Mouse (Mus musculus) midbrain, embryonic 10.5 days (tissue): ENCODE measurements around the gene Fam69a. TPM values are rescaled to one million over a fixed set of nuclear protein-coding genes. Genes with fewer than 3 reads are reported as not detected.
"Not testable (repeated sequence)": the region's sequence is repeated elsewhere in the genome, so short reads cannot be mapped to it uniquely, and the experiment has no call there.

Experiments
- DNase-seq: peaks from one replicate; pipeline ENCODE4 v3.0.0-alpha.2; 2017; ENCODE audit warnings: low spot score
- H3K27ac ChIP-seq: fragments of 300-500 bp; sonication (generic); replicated peaks from 2 replicates; pipeline ENCODE4 v1.5.1; 2016; ENCODE audit warnings: mild to moderate bottlenecking
- H3K27me3 ChIP-seq: fragments of 300-500 bp; sonication (generic); 2 replicates; pipeline ENCODE4 v1.6.1; 2016; ENCODE audit warnings: low read depth, mild to moderate bottlenecking; ENCODE audit not compliant: poor library complexity, severe bottlenecking
- H3K36me3 ChIP-seq: fragments of 300-500 bp; sonication (generic); 2 replicates; pipeline ENCODE4 v1.6.1; 2016; ENCODE audit warnings: mild to moderate bottlenecking, moderate library complexity
- H3K4me1 ChIP-seq: fragments of 300-500 bp; sonication (generic); 2 replicates; pipeline ENCODE4 v1.6.1; 2016
- H3K4me3 ChIP-seq: fragments of 300-500 bp; sonication (generic); 2 replicates; pipeline ENCODE4 v1.5.1; 2016; ENCODE audit warnings: mild to moderate bottlenecking, moderate library complexity
- H3K9me3 ChIP-seq: fragments of 300-500 bp; sonication (generic); replicated peaks from 2 replicates; pipeline ENCODE4 v1.6.1; 2016; ENCODE audit warnings: mild to moderate bottlenecking
- WGBS: fragments of 180-500 bp; shearing (Covaris S2); methylation state at CpG from one replicate; pipeline ENCODE4 v1.1.7; 2016; 5-methylcytosine and 5-hydroxymethylcytosine counted together
- polyA plus RNA-seq: library from polyadenylated mRNA; unstranded; fragments of >200 nt; fragmentation: Nextera tagmentation; extraction: Ambion mirVana; gene quantifications from 2 replicates; pipeline ENCODE4 v1.2.1, GENCODE M21; 2016

Fam69a gene
- polyA plus RNA-seq, 1 experiment from 2014 or later: 18.3 TPM

- Histone ChIP-seq H3K27ac (no peak overlapping the region), H3K4me1 (no peaks in the 10 kb centered on the region), H3K27me3 (no peaks in the 10 kb centered on the region), H3K36me3 (no peaks in the 10 kb centered on the region), H3K9me3 (no peaks in the 10 kb centered on the region), H3K4me3 (no peak overlapping the region)
- WGBS: 87% methylated on average over 8 of the region's 8 CpGs
- no peak for DNase-seq
Measured at GRCm38 (mm10) chr5:107959624-107960300, 27.1 kb downstream of the Fam69a start.

GRCm38 (mm10) chr5:107950643-107951042, 36.2 kb downstream of the Fam69a start:
- H3K4me3 ChIP-seq: no peak overlapping the region
- no peak overlapping the region for H3K27ac ChIP-seq
- H3K9me3 ChIP-seq: no peaks in the 10 kb centered on the region
- H3K27me3 ChIP-seq: no peaks in the 10 kb centered on the region
- WGBS: 88% methylated on average over 5 of the region's 5 CpGs
- no peaks in the 10 kb centered on the region for H3K36me3 ChIP-seq
- no peak for DNase-seq
- no peaks in the 10 kb centered on the region for H3K4me1 ChIP-seq

GRCm38 (mm10) chr5:107949607-107950006, 37.3 kb downstream of the Fam69a start:
- 80% methylated on average over 3 of the region's 3 CpGs for WGBS
- Histone ChIP-seq H3K27me3 (no peaks in the 10 kb centered on the region), H3K9me3 (no peaks in the 10 kb centered on the region), H3K27ac (no peak overlapping the region), H3K4me3 (no peak overlapping the region), H3K4me1 (no peaks in the 10 kb centered on the region), H3K36me3 (no peaks in the 10 kb centered on the region)
- no peak for DNase-seq

GRCm38 (mm10) chr5:107948899-107949298, 38.0 kb downstream of the Fam69a start:
- WGBS: 86% methylated on average over 1 of the region's 1 CpGs
- Histone ChIP-seq H3K9me3 (no peaks in the 10 kb centered on the region), H3K4me1 (no peaks in the 10 kb centered on the region), H3K36me3 (no peaks in the 10 kb centered on the region), H3K27ac (no peak overlapping the region), H3K27me3 (no peaks in the 10 kb centered on the region), H3K4me3 (no peak overlapping the region)
- no peak for DNase-seq

GRCm38 (mm10) chr5:107947548-107947947, 39.3 kb downstream of the Fam69a start:
- Histone ChIP-seq H3K27ac (no peak overlapping the region), H3K4me1 (no peaks in the 10 kb centered on the region), H3K9me3 (no peaks in the 10 kb centered on the region), H3K27me3 (no peaks in the 10 kb centered on the region), H3K4me3 (no peak overlapping the region), H3K36me3 (no peaks in the 10 kb centered on the region)
- WGBS: 89% methylated on average over 2 of the region's 2 CpGs
- no peak for DNase-seq

GRCm38 (mm10) chr5:107946475-107946874, 40.4 kb downstream of the Fam69a start:
- Histone ChIP-seq H3K9me3 (no peaks in the 10 kb centered on the region), H3K27me3 (no peaks in the 10 kb centered on the region), H3K4me1 (no peaks in the 10 kb centered on the region), H3K4me3 (no peak overlapping the region), H3K27ac (no peak overlapping the region), H3K36me3 (no peaks in the 10 kb centered on the region)
- DNase-seq: no peak
- 100% methylated on average over 1 of the region's 1 CpGs for WGBS

- H3K27ac ChIP-seq: no peak overlapping the region
- H3K27me3 ChIP-seq: no peaks in the 10 kb centered on the region
- 91% methylated on average over 6 of the region's 6 CpGs for WGBS
- no peak overlapping the region for H3K4me3 ChIP-seq
- no peak for DNase-seq
- no peaks in the 10 kb centered on the region for H3K9me3 ChIP-seq
- H3K4me1 ChIP-seq: no peaks in the 10 kb centered on the region
- no peaks in the 10 kb centered on the region for H3K36me3 ChIP-seq
Measured at GRCm38 (mm10) chr5:107943526-107943925, 43.4 kb downstream of the Fam69a start.

- Histone ChIP-seq H3K4me1 (no peaks in the 10 kb centered on the region), H3K27me3 (no peaks in the 10 kb centered on the region), H3K9me3 (no peaks in the 10 kb centered on the region), H3K4me3 (no peak overlapping the region), H3K36me3 (no peaks in the 10 kb centered on the region), H3K27ac (no peak overlapping the region)
- DNase-seq: no peak
- WGBS: 98% methylated on average over 1 of the region's 1 CpGs
Measured at GRCm38 (mm10) chr5:107942941-107943340, 43.9 kb downstream of the Fam69a start.

- DNase-seq: no peak
- no peak overlapping the region for H3K4me3 ChIP-seq
- H3K27ac ChIP-seq: no peak overlapping the region
- no peaks in the 10 kb centered on the region for H3K4me1 ChIP-seq
- no peaks in the 10 kb centered on the region for H3K36me3 ChIP-seq
- 52% methylated on average over 6 of the region's 6 CpGs for WGBS
- no peaks in the 10 kb centered on the region for H3K9me3 ChIP-seq
- H3K27me3 ChIP-seq: no peaks in the 10 kb centered on the region
Measured at GRCm38 (mm10) chr5:107941222-107941621, 45.7 kb downstream of the Fam69a start.

- Histone ChIP-seq H3K27me3 (no peaks in the 10 kb centered on the region), H3K4me3 (no peak overlapping the region), H3K27ac (no peak overlapping the region), H3K9me3 (no peaks in the 10 kb centered on the region), H3K4me1 (no peaks in the 10 kb centered on the region), H3K36me3 (no peaks in the 10 kb centered on the region)
- no peak for DNase-seq
- 76% methylated on average over 3 of the region's 3 CpGs for WGBS
Measured at GRCm38 (mm10) chr5:107939701-107940100, 47.2 kb downstream of the Fam69a start.

GRCm38 (mm10) chr5:107938886-107939285, 48.0 kb downstream of the Fam69a start:
- Histone ChIP-seq H3K27me3 (no peaks in the 10 kb centered on the region), H3K27ac (no peak overlapping the region), H3K4me1 (no peaks in the 10 kb centered on the region), H3K4me3 (no peak overlapping the region), H3K9me3 (no peaks in the 10 kb centered on the region), H3K36me3 (no peaks in the 10 kb centered on the region)
- WGBS: 94% methylated on average over 2 of the region's 2 CpGs
- DNase-seq: no peak

- not testable (repeated sequence) for DNase-seq, H3K9me3 ChIP-seq, H3K27ac ChIP-seq, H3K36me3 ChIP-seq, H3K4me3 ChIP-seq, H3K27me3 ChIP-seq, H3K4me1 ChIP-seq
- 87% methylated on average over 1 of the region's 1 CpGs for WGBS
Measured at GRCm38 (mm10) chr5:107938483-107938882, 48.4 kb downstream of the Fam69a start.

- Histone ChIP-seq H3K4me1 (no peaks in the 10 kb centered on the region), H3K27me3 (no peaks in the 10 kb centered on the region), H3K4me3 (no peak overlapping the region), H3K36me3 (no peaks in the 10 kb centered on the region), H3K27ac (no peak overlapping the region), H3K9me3 (no peaks in the 10 kb centered on the region)
- DNase-seq: no peak
- WGBS: 91% methylated on average over 10 of the region's 10 CpGs
Measured at GRCm38 (mm10) chr5:107936625-107937389, 50.1 kb downstream of the Fam69a start.
